Mouse (Mus musculus) monocyte, adult 2 months (primary cell): ENCODE data around the gene Lrguk.

Experiments
- DNase-seq, 2 experiments: peaks; one replicate each; pipeline ENCODE4 v3.0.0; 2022; ENCODE audit warnings: low spot score in 2 of 2, low read depth in 1 of 2

Lrguk gene

GRCm38 (mm10) chr6:34142931-34143330 lies 113.7 kb downstream of the Lrguk start:
- no peak for DNase-seq

DNA sequence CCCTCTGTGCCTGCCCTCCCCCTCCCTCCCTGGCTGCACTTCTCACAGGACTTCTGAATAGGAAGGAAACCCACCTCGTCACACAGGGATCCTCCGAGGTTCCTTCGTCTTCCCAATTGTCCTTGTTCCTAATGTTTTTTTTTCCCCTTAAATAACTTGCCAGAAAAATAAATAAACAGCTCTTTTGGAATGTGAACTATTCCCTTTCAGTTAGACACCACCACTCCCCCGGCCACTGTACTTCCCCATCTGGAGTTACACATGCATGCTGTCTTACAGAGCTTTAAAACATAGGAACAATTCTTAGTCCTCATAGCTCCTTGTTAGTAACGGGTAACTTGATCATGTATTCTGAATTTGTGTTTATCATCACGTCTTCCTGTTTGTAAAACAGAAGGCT lies 116.8 kb downstream of the Lrguk start:
- DNase-seq = no peak

- no peak for DNase-seq
Measured at GRCm38 (mm10) chr6:34148021-34148420, 118.8 kb downstream of the Lrguk start.

- DNase-seq = no peak
Measured at GRCm38 (mm10) chr6:34148639-34149038, 119.4 kb downstream of the Lrguk start.

DNA sequence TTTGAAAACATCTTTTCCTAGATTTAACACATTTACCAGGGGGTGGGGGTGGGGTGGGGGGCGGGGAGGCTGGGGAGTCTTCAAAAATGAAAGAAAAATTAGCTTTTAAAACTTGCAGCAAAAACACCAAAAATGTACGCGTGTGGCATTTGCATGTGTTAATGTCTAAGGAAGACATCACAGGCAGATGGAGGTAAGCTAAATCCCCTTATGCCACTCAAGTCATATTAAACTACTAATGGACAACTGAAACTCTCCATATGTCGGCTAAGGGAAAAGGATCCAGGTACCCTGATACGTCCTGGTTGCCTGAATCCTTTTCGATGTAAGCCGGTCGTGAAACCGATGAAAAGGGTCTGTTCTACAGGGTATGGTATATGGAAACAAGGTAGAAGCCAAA lies 119.8 kb downstream of the Lrguk start:
- no peak for DNase-seq

GRCm38 (mm10) chr6:34149821-34150220 lies 120.6 kb downstream of the Lrguk start:
- DNase-seq = no peak

DNA sequence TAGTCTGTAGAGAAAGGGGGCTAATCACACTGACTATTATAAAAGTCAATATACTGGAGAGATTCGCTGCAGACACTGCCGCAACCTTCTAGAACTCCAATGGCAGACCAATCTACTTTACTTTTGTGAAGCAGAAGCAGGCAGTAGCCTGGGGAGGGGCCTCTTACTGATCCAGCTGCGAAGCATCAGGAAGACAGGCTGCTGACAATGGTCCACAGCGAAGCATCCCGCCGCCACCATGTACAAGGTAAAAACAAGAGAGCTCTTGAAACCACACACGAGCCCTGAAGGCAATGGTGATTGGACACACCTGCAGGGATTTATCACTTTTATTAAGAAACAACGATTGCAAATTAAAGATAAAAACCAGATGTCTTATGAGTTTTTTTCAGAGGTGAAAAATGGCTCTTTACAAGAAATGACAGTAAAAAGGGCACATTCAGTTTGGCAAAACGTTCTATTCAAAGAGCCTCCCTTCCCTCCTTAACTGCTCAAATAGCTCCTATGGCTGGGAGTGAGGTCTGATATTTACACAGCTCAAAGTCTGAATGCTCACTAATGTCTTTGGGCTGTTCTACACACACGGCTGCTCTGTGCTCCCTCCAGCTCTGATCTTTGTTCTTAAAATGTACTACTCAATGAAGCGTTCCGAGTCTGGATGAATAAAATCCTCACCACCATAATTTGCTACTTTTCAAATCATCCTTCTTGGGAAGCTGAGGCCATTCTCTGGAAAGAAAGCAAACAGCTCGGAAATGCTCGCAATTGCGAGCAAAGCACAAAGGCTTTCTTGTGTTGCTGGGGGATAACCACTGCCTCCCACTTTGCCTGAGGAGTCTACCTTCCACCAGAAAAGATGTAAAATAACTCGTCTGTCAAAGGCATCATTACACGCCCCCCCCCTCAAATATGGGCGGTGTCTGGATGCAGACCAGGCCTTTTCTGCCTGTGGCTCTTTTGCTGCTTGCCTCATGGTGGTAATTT lies 124.1 kb downstream of the Lrguk start:
- DNase-seq = no peak

- DNase-seq = no peak
Measured at GRCm38 (mm10) chr6:34154202-34154601, 125.0 kb downstream of the Lrguk start.

DNA sequence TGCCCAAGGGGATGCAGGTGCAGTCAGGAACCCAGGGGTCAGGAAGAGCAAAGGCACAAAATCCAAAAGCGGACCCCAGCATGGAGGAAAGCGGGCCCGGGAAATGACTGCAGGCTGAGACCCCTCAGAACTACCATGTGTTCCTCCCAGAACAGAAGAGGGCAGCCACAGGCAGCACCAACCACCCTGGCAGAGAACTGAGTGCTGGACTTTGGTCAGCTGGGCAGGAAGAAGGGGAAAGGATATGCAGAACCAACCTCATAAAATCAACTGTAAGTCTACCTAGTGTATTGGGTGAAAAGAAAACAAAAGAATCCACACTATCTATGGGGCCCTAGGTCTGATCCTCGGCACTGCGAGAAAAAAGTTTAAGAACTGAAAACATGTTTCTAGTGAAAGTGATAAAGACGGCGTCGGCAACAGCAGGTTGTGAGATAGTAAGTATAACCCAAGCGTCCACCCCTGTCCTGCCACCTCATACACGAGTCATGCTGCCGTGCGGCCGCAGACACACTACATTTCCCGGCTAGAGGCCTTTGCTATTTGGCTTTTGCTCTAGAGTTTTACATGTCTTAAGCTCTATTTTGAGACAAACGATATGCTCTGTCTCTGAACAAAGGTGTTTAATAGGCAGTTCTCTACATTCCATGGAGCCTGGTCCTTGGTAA lies 126.0 kb downstream of the Lrguk start:
- DNase-seq = no peak

- no peak for DNase-seq
Measured at GRCm38 (mm10) chr6:34156057-34156456, 126.8 kb downstream of the Lrguk start.

DNA sequence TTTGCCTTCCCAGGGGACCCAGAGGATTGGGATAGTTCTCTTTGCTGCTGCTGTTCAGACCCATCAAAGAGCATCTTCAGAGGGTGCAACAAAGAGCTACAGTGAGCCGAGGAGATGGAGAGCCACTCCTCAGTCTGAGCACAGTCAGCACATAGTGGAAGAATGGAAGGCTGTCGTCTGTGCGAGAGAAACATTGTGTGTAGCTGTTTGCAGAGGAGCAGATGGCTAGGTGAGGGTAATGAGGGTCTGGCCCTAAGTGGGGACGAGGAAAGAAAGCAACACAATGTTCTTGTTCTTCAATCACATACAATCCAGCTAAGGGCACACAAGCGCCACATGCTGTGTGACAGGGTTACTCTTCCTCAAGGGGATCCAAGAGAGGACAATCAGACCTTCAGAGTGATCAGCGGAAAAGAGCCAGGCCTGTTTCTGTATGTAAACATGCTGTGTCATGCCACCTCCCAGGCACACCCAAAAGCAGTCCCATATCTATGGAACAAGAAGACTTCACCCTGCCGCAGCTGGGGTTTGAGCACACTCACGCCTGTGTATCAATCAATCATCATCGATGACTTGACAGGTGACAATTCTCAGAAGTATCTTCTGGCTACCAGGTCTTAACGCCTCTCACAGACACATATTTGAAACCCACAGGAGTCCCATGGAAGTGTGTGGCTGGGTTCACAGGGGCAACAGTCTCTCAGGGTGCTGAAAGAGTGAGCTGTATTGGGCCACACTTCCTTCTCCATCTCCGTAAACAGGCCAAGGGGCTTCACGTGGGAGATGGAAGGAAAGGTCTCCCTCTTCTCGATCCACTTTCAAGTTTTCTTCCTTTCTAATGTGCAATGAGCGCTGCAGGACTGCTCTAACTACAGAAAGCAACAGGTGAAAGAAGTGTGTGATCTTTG lies 127.8 kb downstream of the Lrguk start:
- no peak for DNase-seq

DNA sequence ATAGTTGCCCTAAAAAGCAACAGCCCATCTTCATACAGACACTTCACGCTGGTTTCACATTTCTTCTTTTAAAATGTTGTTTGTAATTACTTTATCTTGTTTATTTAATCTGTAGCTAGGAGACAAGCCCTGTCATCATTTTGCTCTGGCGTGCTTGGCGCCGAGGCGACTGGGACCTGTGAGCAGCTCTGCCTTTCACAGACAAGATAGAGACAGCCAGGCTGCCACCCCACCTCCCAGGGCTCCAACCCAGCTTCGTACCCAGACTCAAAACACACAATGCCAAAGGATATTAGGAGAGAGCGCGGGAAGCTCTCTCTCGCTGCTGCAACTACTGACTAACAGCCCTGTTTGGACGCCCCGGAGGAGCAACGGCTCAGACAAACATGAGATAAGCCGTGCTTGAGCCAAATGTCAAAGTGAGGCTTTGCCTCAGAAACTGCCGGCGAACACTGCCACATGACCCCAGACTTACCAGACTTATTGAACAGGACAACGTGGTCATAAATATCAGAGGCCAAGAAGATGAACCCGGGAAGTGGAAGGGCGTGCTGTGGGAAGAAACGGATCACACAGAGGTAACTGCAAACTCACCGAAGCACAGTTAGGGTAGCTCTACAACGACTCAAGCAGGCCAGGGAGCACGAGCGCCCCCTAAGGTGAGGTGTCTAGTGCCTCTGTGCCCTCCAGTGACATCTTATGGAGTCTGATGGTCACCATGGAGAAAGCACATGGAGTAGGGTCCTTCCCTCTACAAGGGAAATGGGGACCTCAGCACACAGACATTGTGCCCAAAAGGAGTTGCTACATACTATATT lies 131.0 kb downstream of the Lrguk start:
- no peak for DNase-seq

DNA sequence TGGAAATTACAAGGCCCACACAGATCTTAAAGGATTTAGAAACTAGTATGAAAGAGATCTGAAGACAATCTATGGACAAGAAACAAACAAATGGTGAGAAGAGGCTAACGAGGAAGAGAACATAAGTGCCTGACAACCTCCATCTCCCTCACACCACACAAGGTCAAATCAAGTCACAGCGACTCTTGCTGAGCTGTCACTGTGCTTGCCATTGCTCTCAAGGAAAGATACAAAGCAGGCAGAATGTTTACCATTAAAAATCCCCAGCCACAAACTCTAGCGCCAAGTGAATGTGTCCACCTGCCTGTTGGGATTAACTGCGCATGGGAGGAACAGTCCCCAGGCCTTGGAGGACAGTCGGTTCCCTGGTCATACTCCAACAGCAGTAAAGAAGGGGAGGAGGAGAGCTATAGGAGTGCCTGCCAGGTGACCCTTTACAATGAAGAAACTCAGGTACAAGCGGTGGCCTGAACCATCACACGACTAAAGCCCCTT lies 131.6 kb downstream of the Lrguk start:
- no peak for DNase-seq

DNA sequence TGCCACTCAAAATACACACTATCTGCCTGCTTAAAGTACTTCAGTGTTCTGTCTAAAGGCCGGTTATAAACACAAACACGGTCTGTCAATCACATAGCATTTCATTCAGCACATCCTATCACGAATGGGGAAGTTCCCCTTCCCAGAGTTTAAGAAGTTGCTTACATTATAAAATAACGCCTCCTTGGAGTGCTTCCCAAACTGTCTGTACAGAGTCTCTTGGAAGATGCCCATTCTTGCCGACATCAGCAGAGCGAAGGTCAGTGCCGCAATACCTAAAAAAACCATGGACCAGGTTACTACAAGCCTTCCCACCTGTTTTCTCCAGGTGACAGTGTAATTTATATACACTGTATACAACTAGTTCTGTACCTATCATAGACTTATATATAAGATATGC lies 132.3 kb downstream of the Lrguk start:
- no peak for DNase-seq

GRCm38 (mm10) chr6:34162607-34163006 lies 133.4 kb downstream of the Lrguk start:
- no peak for DNase-seq

DNA sequence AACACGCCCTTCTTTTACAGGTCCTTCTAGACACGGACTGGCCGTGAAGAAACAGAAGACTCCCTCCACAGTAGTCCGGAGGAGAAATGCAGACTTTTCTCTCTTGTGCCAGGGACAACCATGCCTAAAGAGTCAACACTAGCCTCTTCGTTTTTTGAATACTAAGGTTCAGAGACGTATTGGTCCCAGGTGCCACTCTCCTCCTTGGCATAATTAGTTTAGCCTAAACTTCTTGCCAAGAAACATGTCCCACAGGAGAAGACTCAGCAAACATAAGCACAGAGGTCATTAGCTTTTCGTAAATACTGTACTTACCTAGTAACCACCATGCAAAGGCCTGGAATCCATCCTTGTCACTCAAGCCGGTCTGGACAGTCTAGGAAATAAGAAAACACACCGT lies 133.8 kb downstream of the Lrguk start:
- no peak for DNase-seq

- DNase-seq = no peak
Measured at GRCm38 (mm10) chr6:34168834-34169233, 139.6 kb downstream of the Lrguk start.

GRCm38 (mm10) chr6:34170844-34171494 lies 141.7 kb downstream of the Lrguk start:
- DNase-seq = no peak

GRCm38 (mm10) chr6:34171748-34172457 lies 142.7 kb downstream of the Lrguk start:
- DNase-seq = no peak
